Mouse (Mus musculus): ENCODE measurements around the gene Asic3. TPM values are rescaled to one million over a fixed set of nuclear protein-coding genes. Genes with fewer than 3 reads are reported as not detected.

Gene Asic3
- polyA plus RNA-seq, 1 experiment = not detected

- Histone ChIP-seq H3K9me3 (no peaks in the 10 kb centered on the region), H3K27me3 (replicated peaks) (no peaks in the 10 kb centered on the region), H3K4me1 (peaks cover 51% of the 10 kb centered on the region), H3K36me3 (replicated peaks; ENCODE audit: low read length) (peaks cover 56% of the 10 kb centered on the region), H3K4me3 (replicated peaks) (peak overlapping the region; percentile 95)
- no peak for TF ChIP-seq GATA1 (IDR thresholded peaks at IDR 0.05; ENCODE audit: borderline replicate concordance, low read length)
- TF ChIP-seq FLI1 (IDR thresholded peaks at IDR 0.05; ENCODE audit: low read length) = no peak
These were observed 30.7 kb downstream of the Asic3 start for GRCm38 (mm10) chr5:24443927-24444326.

- Histone ChIP-seq H3K9me3 (no peaks in the 10 kb centered on the region), H3K27me3 (replicated peaks) (no peaks in the 10 kb centered on the region), H3K4me3 (replicated peaks) (peak within 1 kb of the TSS; percentile 95), H3K4me1 (peaks cover 51% of the 10 kb centered on the region), H3K36me3 (replicated peaks; ENCODE audit: low read length) (peaks cover 46% of the 10 kb centered on the region)
- TF ChIP-seq FLI1 (IDR thresholded peaks at IDR 0.05; ENCODE audit: low read length) = no peak
- no peak for TF ChIP-seq GATA1 (IDR thresholded peaks at IDR 0.05; ENCODE audit: borderline replicate concordance, low read length)
These were observed 31.7 kb downstream of the Asic3 start, which contains the start of gene Fastk for GRCm38 (mm10) chr5:24444746-24445427. TSS of gene Fastk (minus strand) at chr5:24445287.

- no peak for TF ChIP-seq FLI1 (IDR thresholded peaks at IDR 0.05; ENCODE audit: low read length)
- no peak for TF ChIP-seq GATA1 (IDR thresholded peaks at IDR 0.05; ENCODE audit: borderline replicate concordance, low read length)
- Histone ChIP-seq H3K27me3 (replicated peaks) (no peaks in the 10 kb centered on the region), H3K4me1 (peaks cover 52% of the 10 kb centered on the region), H3K36me3 (replicated peaks; ENCODE audit: low read length) (peaks cover 40% of the 10 kb centered on the region), H3K9me3 (no peaks in the 10 kb centered on the region), H3K4me3 (replicated peaks) (peak overlapping the region; percentile 95)
These were observed 32.4 kb downstream of the Asic3 start for GRCm38 (mm10) chr5:24445428-24446080.

GRCm38 (mm10) chr5:24446630-24447029 lies 33.4 kb downstream of the Asic3 start:
- H3K27me3 ChIP-seq (replicated peaks) = no peaks in the 10 kb centered on the region
- H3K4me1 ChIP-seq = peaks cover 61% of the 10 kb centered on the region
- H3K36me3 ChIP-seq (replicated peaks; ENCODE audit: low read length) = peaks cover 29% of the 10 kb centered on the region
- peak overlapping the region; percentile 96 for H3K4me3 ChIP-seq (replicated peaks)
- TF ChIP-seq FLI1 (IDR thresholded peaks at IDR 0.05; ENCODE audit: low read length) (no peak), GATA1 (IDR thresholded peaks at IDR 0.05; ENCODE audit: borderline replicate concordance, low read length) (no peak)
- no peaks in the 10 kb centered on the region for H3K9me3 ChIP-seq

GRCm38 (mm10) chr5:24447624-24448298 lies 34.6 kb downstream of the Asic3 start, which contains the start of gene Tmub1:
TSS of gene Tmub1 (minus strand) at chr5:24447854.
- TF ChIP-seq FLI1 (IDR thresholded peaks at IDR 0.05; ENCODE audit: low read length) (no peak), GATA1 (IDR thresholded peaks at IDR 0.05; ENCODE audit: borderline replicate concordance, low read length) (no peak)
- H3K36me3 ChIP-seq (replicated peaks; ENCODE audit: low read length) = peaks cover 18% of the 10 kb centered on the region
- no peaks in the 10 kb centered on the region for H3K9me3 ChIP-seq
- H3K4me3 ChIP-seq (replicated peaks) = peak within 1 kb of the TSS; percentile 96
- H3K4me1 ChIP-seq = peaks cover 65% of the 10 kb centered on the region
- H3K27me3 ChIP-seq (replicated peaks) = no peaks in the 10 kb centered on the region

GRCm38 (mm10) chr5:24451264-24452029 lies 38.3 kb downstream of the Asic3 start:
- Histone ChIP-seq H3K27me3 (replicated peaks) (no peaks in the 10 kb centered on the region), H3K4me1 (peaks cover 69% of the 10 kb centered on the region), H3K4me3 (replicated peaks) (peak overlapping the region; percentile 99), H3K9me3 (no peaks in the 10 kb centered on the region), H3K36me3 (replicated peaks; ENCODE audit: low read length) (peaks cover 18% of the 10 kb centered on the region)
- no peak for TF ChIP-seq GATA1 (IDR thresholded peaks at IDR 0.05; ENCODE audit: borderline replicate concordance, low read length)
- no peak for TF ChIP-seq FLI1 (IDR thresholded peaks at IDR 0.05; ENCODE audit: low read length)

GRCm38 (mm10) chr5:24452030-24452690 lies 39.0 kb downstream of the Asic3 start, which contains the start of gene Agap3:
TSS of gene Agap3 (plus strand) at chr5:24452177.
- Histone ChIP-seq H3K36me3 (replicated peaks; ENCODE audit: low read length) (peaks cover 23% of the 10 kb centered on the region), H3K9me3 (no peaks in the 10 kb centered on the region), H3K4me3 (replicated peaks) (peak within 1 kb of the TSS; percentile 99), H3K27me3 (replicated peaks) (no peaks in the 10 kb centered on the region), H3K4me1 (peaks cover 62% of the 10 kb centered on the region)
- TF ChIP-seq FLI1 (IDR thresholded peaks at IDR 0.05; ENCODE audit: low read length) = no peak
- no peak for TF ChIP-seq GATA1 (IDR thresholded peaks at IDR 0.05; ENCODE audit: borderline replicate concordance, low read length)

GRCm38 (mm10) chr5:24452691-24453233 lies 39.6 kb downstream of the Asic3 start:
- H3K4me1 ChIP-seq = peaks cover 56% of the 10 kb centered on the region

More at GRCm38 (mm10) chr5:24452691-24453233, 39.6 kb downstream of the Asic3 start:
- peaks cover 29% of the 10 kb centered on the region for H3K36me3 ChIP-seq (replicated peaks; ENCODE audit: low read length)
- no peaks in the 10 kb centered on the region for H3K27me3 ChIP-seq (replicated peaks)
- peak overlapping the region; percentile 99 for H3K4me3 ChIP-seq (replicated peaks)
- no peaks in the 10 kb centered on the region for H3K9me3 ChIP-seq
- TF ChIP-seq FLI1 (IDR thresholded peaks at IDR 0.05; ENCODE audit: low read length) = no peak
- TF ChIP-seq GATA1 (IDR thresholded peaks at IDR 0.05; ENCODE audit: borderline replicate concordance, low read length) = no peak

Data from megakaryocyte, embryonic 14.5 days (primary cell).